Mouse (Mus musculus): ENCODE results near the gene Vmn1r205. TPM values are rescaled to one million over a fixed set of nuclear protein-coding genes. Genes with fewer than 3 reads are reported as not detected.
"Not testable (repeated sequence)": the region's sequence is repeated elsewhere in the genome, so short reads cannot be mapped to it uniquely, and the experiment has no call there.

Vmn1r205 gene
- not detected in 2 replicates for polyA plus RNA-seq (2016; fragmentation: Nextera tagmentation; extraction: Ambion mirVana)

DNA sequence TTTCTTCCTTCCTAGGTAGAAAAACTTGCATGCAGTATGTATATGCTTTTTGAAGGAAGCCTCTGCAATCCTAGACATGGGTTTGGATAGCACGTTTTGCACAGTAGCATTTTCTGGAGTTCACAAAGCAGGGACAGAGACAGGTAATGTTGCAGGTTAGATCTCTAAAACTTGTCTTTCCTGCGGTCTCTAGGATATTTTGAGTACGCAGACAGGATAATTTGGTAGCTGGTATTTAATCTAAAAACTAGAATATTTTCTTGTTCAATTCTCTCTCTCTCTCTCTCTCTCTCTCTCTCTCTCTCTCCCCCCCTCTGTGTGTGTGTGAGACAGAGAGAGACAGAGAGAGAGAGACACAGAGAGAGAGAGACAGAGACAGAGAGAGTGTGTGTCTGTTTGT lies at the start of gene Vmn1r205:
TSS of gene Vmn1r205 (minus strand) at position 101 of the 400 bp plus-strand sequence.
- no peak for DNase-seq (ENCODE audit: low spot score)
- no peaks in the 10 kb centered on the region for H3K36me3 ChIP-seq
- no peak within 1 kb of the TSS for H3K27ac ChIP-seq
- no peaks in the 10 kb centered on the region for H3K9me3 ChIP-seq
- no peaks in the 10 kb centered on the region for H3K27me3 ChIP-seq (ENCODE audit: insufficient read depth, poor library complexity, severe bottlenecking)
- no peaks in the 10 kb centered on the region for H3K4me1 ChIP-seq
- WGBS, result 79% methylated on average over 3 of the region's 3 CpGs
- H3K4me3 ChIP-seq, result no peak within 1 kb of the TSS

DNA sequence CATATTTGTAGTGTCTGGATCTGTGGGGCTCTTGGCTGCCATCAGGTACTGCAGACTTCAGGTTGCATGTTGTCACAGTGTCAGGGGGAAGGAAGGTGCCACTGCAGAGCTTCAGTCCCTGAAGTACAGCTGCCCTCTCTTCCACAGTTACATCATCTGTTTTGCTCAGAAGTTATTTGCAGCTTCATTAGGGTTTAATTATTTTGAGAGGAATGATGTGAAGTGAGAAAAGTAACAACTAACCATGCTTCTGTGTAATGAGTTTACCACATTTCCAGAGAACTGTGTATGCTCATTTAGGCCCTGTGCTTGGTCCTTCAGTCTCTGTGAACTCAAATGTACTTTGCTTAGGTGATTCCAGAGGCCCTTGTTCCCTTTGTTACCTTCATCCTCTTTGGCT lies 31.4 kb upstream of the Vmn1r205 start, which contains the start of gene Vmn1r206:
TSS of gene Vmn1r206 (minus strand) at position 101 of the 400 bp plus-strand sequence.
- not testable (repeated sequence) for H3K9me3 ChIP-seq; H3K4me3 ChIP-seq; H3K27ac ChIP-seq; H3K4me1 ChIP-seq; H3K27me3 ChIP-seq (ENCODE audit: insufficient read depth, poor library complexity, severe bottlenecking); H3K36me3 ChIP-seq; DNase-seq (ENCODE audit: low spot score)

GRCm38 (mm10) chr13:22583336-22583735 lies 9.5 kb downstream of the Vmn1r205 start:
- H3K36me3 ChIP-seq; H3K27me3 ChIP-seq (ENCODE audit: insufficient read depth, poor library complexity, severe bottlenecking); H3K4me3 ChIP-seq; H3K4me1 ChIP-seq; H3K27ac ChIP-seq; H3K9me3 ChIP-seq; DNase-seq (ENCODE audit: low spot score): not testable (repeated sequence)
- 68% methylated on average over 14 of the region's 14 CpGs for WGBS

DNA sequence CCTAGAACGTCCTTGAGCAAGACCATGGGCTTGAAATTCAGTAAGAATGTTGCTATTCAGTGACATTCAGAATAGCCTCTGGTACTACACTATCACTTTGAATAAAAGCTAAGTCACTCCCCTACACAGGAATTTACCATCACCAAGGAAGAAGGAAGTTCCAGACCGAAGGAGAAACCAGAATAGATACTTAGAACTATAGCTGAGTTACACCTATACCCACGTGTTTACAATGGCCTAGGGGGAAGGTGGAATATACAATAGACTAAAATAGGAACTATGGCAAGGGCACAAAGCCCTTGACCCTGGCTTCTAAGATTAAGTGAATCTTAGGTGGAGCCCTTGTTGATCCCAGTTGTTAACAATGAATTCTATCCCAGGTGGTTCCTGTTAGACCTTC lies 17.9 kb downstream of the Vmn1r205 start:
- not testable (repeated sequence) for DNase-seq (ENCODE audit: low spot score); H3K9me3 ChIP-seq; H3K27ac ChIP-seq; H3K36me3 ChIP-seq; H3K4me3 ChIP-seq; H3K4me1 ChIP-seq; H3K27me3 ChIP-seq (ENCODE audit: insufficient read depth, poor library complexity, severe bottlenecking)
- 76% methylated on average over 3 of the region's 3 CpGs for WGBS

- not testable (repeated sequence) for H3K4me1 ChIP-seq; H3K27me3 ChIP-seq (ENCODE audit: insufficient read depth, poor library complexity, severe bottlenecking); H3K36me3 ChIP-seq; H3K4me3 ChIP-seq; H3K9me3 ChIP-seq; DNase-seq (ENCODE audit: low spot score); H3K27ac ChIP-seq
- 54% methylated on average over 1 of the region's 1 CpGs for WGBS
Observed at GRCm38 (mm10) chr13:22552898-22553297, 39.9 kb downstream of the Vmn1r205 start, which contains the start of gene Vmn1r204. Vmn1r204 (plus strand) TSS chr13:22553198.

Other genes starting within 250 kb of the Vmn1r205 start
- gene Vmn1r198, start 242.6 kb downstream of the Vmn1r205 start, polyA plus RNA-seq (2016; fragmentation: Nextera tagmentation; extraction: Ambion mirVana), result not detected in 2 replicates
- not detected in 2 replicates for gene Vmn1r199, start 213.2 kb downstream of the Vmn1r205 start, polyA plus RNA-seq (2016; fragmentation: Nextera tagmentation; extraction: Ambion mirVana)
- not detected in 2 replicates for gene Vmn1r200, start 202.6 kb downstream of the Vmn1r205 start, polyA plus RNA-seq (2016; fragmentation: Nextera tagmentation; extraction: Ambion mirVana)
- gene Vmn1r201, start 121.1 kb downstream of the Vmn1r205 start, polyA plus RNA-seq (2016; fragmentation: Nextera tagmentation; extraction: Ambion mirVana), result not detected in 2 replicates
- not detected in 2 replicates for gene Vmn1r202, start 87.6 kb downstream of the Vmn1r205 start, polyA plus RNA-seq (2016; fragmentation: Nextera tagmentation; extraction: Ambion mirVana)
- gene Vmn1r203, start 74.9 kb downstream of the Vmn1r205 start, polyA plus RNA-seq (2016; fragmentation: Nextera tagmentation; extraction: Ambion mirVana), result not detected in 2 replicates
- not detected in 2 replicates for gene Vmn1r204, start 39.8 kb downstream of the Vmn1r205 start, polyA plus RNA-seq (2016; fragmentation: Nextera tagmentation; extraction: Ambion mirVana)
- not detected in 2 replicates for gene Vmn1r206, start 31.3 kb upstream of the Vmn1r205 start, polyA plus RNA-seq (2016; fragmentation: Nextera tagmentation; extraction: Ambion mirVana)
- not detected in 2 replicates for gene Vmn1r207-ps, start 136.6 kb upstream of the Vmn1r205 start, polyA plus RNA-seq (2016; fragmentation: Nextera tagmentation; extraction: Ambion mirVana)
- not detected in 2 replicates for gene Vmn1r208, start 184.4 kb upstream of the Vmn1r205 start, polyA plus RNA-seq (2016; fragmentation: Nextera tagmentation; extraction: Ambion mirVana)
- not detected in 2 replicates for gene Vmn1r209, start 216.7 kb upstream of the Vmn1r205 start, polyA plus RNA-seq (2016; fragmentation: Nextera tagmentation; extraction: Ambion mirVana)
- not detected in 2 replicates for gene Vmn1r210, start 238.3 kb upstream of the Vmn1r205 start, polyA plus RNA-seq (2016; fragmentation: Nextera tagmentation; extraction: Ambion mirVana)

All from heart, embryonic 10.5 days (tissue).